ENCODE assay signal across 22 mouse cellular contexts in genomic region chr12:38017674-38018073, GRCm38 (mm10).
A peak's percentile ranks its signal among the peaks of the same experiment; 100 is the strongest.
DNase-seq lines count a peak whose midpoint lies in the region; ATAC-seq and TF ChIP-seq lines count a peak whose summit lies in the region.
"Had no signal": no experiment of that assay in that cellular context is flagged by ENCODE, and none has a peak within 500 bp of the region (broad histone marks: within the 10 kb centered on the region; RNA-seq: fewer than 3 reads in every experiment).

No protein-coding gene starts in this region.

- no peak for TF ChIP-seq POLR2A in lung, adult 2 months (IDR thresholded peaks at IDR 0.05; ENCODE audit: borderline replicate concordance, extremely low read depth, low read depth, low read length)

- peak overlapping the region; percentile 38 for H3K27ac ChIP-seq in gastrocnemius, adult 2 months
- H3K27ac ChIP-seq in lung, embryonic 14.5 days (ENCODE audit: low read depth) = no peak overlapping the region
- H3K27ac ChIP-seq: forebrain, embryonic 10.5 days; forebrain, embryonic 13.5 days; heart, embryonic 15.5 days; hindbrain, embryonic 14.5 days; hindbrain, postnatal 0 days had no signal

- no peaks in the 10 kb centered on the region for H3K27me3 ChIP-seq in lung, embryonic 14.5 days (ENCODE audit: insufficient read depth, low read length)
- H3K27me3 ChIP-seq: forebrain, embryonic 13.5 days; heart, embryonic 12.5 days; heart, embryonic 15.5 days had no signal

- intact Hi-C loops in gastrocnemius, adult 2 months (cut with DNase I) = no loop called here

- WGBS in lung, embryonic 14.5 days = 63% methylated on average over 4 of the region's 4 CpGs
- WGBS in lung, adult 2 months = 68% methylated on average over 4 of the region's 4 CpGs

- ATAC-seq in lung, embryonic 14.5 days (ENCODE audit: insufficient read depth) = peak; percentile 49; the same call in 1 of the 2 replicates
- ATAC-seq: activated CD4-positive, CD25-positive, alpha-beta regulatory T cell, adult 4 months; forebrain, embryonic 13.5 days; forebrain, embryonic 16.5 days; hindbrain, postnatal 0 days had no signal

- no peak overlapping the region for H3K4me3 ChIP-seq in gastrocnemius, adult 2 months
- no peak overlapping the region for H3K4me3 ChIP-seq in lung, embryonic 14.5 days (ENCODE audit: low read depth, low read length)
- no peak overlapping the region for H3K4me3 ChIP-seq in lung, adult 2 months (replicated peaks; ENCODE audit: extremely low read depth, low read depth, low read length)
- H3K4me3 ChIP-seq: forebrain, embryonic 10.5 days; forebrain, embryonic 13.5 days; heart, embryonic 12.5 days; heart, embryonic 15.5 days had no signal

- DNase-seq in gastrocnemius, adult 2 months = no peak
- no peak for DNase-seq in gastrocnemius, adult 8-10 months (ENCODE audit: low spot score in 2 of 2)
- DNase-seq in lung, embryonic 14.5 days = peak; percentile 62
- no peak for DNase-seq in lung, adult 2 months
- peak; percentile 9 for DNase-seq in lung, postnatal 10 days
- no peak for DNase-seq in lung, postnatal 14 days
- DNase-seq in cerebellum, adult 9-11 months = no peak
- DNase-seq: adrenal gland, adult 8-10 months; adrenal gland, postnatal 25 days; cerebellum, adult 11-12 months; cerebellum, adult 8-10 months; cerebellum, postnatal 14 days; gastrocnemius, postnatal 25 days; heart, postnatal 4 days had no signal

- no peak for TF ChIP-seq CTCF in gastrocnemius, adult 2 months (IDR thresholded peaks at IDR 0.05)
- no peak for TF ChIP-seq CTCF in lung, embryonic 14.5 days (IDR thresholded peaks at IDR 0.05; ENCODE audit: low read depth)
- TF ChIP-seq CTCF in lung, adult 2 months (IDR thresholded peaks at IDR 0.05; ENCODE audit: insufficient read depth, low read length) = no peak

- H3K9me3 ChIP-seq in lung, embryonic 14.5 days (ENCODE audit: low read depth, low read length) = no peaks in the 10 kb centered on the region
- H3K9me3 ChIP-seq: forebrain, embryonic 10.5 days; forebrain, embryonic 13.5 days; heart, embryonic 12.5 days; heart, embryonic 15.5 days had no signal

- no peaks in the 10 kb centered on the region for H3K4me1 ChIP-seq in lung, embryonic 14.5 days (ENCODE audit: insufficient read depth)
- H3K4me1 ChIP-seq in lung, adult 2 months (ENCODE audit: control insufficient read depth, insufficient read depth, low read length) = no peaks in the 10 kb centered on the region
- H3K4me1 ChIP-seq: forebrain, embryonic 10.5 days; forebrain, embryonic 13.5 days; heart, embryonic 12.5 days; heart, embryonic 15.5 days had no signal

- no peaks in the 10 kb centered on the region for H3K36me3 ChIP-seq in lung, embryonic 14.5 days (ENCODE audit: insufficient read depth)
- H3K36me3 ChIP-seq: forebrain, embryonic 10.5 days; heart, embryonic 12.5 days; heart, embryonic 15.5 days had no signal

- no peak overlapping the region for H3K9ac ChIP-seq in lung, embryonic 14.5 days
- H3K9ac ChIP-seq: forebrain, embryonic 13.5 days; heart, embryonic 12.5 days; heart, embryonic 15.5 days; hindbrain, embryonic 14.5 days had no signal

- no peak overlapping the region for H3K4me2 ChIP-seq in lung, embryonic 14.5 days
- H3K4me2 ChIP-seq: forebrain, embryonic 13.5 days; heart, embryonic 12.5 days; heart, embryonic 15.5 days; hindbrain, embryonic 14.5 days had no signal

Comparison
In these comparisons a context has a peak if more than half of its experiments do, and no peak if none do; other contexts are left out.
1. DNase-seq: peak in lung, embryonic 14.5 days (single experiment) and lung, postnatal 10 days (single experiment); none in gastrocnemius, adult 2 months (single experiment), gastrocnemius, adult 8-10 months (0 of 2), lung, adult 2 months (single experiment), lung, postnatal 14 days (single experiment) and cerebellum, adult 9-11 months (single experiment).